Mouse (Mus musculus): ENCODE measurements at regions not wholly inside any gene's neighbourhood (a gene's known extent, or its start where the extent isn't known, plus 50 kb on each side); places are given as distances from the start of the nearest gene placed in this dataset.
"Not testable (repeated sequence)": the region's sequence is repeated elsewhere in the genome, so short reads cannot be mapped to it uniquely, and the experiment has no call there.

DNA sequence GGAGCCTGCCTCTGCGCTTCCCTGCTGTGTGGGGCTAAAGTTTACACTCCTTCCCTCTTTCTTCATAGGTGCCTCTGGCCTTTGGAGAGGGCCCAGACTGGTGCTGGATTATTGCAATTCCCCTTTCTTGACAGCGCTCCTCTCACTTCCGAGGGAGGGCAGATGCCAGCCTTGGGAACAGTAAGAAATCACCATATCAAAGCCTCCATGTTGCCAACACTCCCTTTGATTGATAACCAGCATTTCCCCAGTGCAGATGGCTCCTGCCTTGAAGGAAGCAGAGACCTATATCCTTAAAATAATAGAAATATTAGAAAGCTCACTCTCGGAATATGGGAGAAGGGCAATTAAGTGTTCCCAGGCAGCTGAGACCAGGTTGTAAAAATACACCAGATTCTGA, 63.1 kb upstream of the Cep295 start:
- no peak for DNase-seq (ENCODE audit: low spot score)

GRCm38 (mm10) chr9:15421864-15422263, 64.3 kb upstream of the Cep295 start:
- DNase-seq (ENCODE audit: low spot score): no peak

DNA sequence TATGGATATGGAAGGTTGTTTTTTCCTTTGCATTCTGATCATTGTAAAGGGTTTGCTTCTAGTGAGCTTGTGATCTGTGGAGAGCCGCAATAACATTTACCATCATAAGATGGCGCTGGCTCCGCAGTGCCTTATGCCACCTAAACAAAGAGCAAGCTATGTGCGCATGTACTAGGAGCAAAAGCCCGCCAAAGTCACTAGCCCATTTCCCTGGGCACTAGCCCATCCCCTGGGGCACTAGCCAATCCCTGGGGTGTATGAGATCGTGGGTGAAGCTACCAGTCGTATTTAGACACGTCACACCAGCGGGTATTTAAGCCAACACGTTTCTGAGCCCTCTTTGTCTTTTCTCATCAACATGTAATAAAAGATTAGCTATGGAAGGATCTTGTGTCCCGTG, 59.0 kb upstream of the Smco4 start:
- not testable (repeated sequence) for DNase-seq (ENCODE audit: low spot score)

DNA sequence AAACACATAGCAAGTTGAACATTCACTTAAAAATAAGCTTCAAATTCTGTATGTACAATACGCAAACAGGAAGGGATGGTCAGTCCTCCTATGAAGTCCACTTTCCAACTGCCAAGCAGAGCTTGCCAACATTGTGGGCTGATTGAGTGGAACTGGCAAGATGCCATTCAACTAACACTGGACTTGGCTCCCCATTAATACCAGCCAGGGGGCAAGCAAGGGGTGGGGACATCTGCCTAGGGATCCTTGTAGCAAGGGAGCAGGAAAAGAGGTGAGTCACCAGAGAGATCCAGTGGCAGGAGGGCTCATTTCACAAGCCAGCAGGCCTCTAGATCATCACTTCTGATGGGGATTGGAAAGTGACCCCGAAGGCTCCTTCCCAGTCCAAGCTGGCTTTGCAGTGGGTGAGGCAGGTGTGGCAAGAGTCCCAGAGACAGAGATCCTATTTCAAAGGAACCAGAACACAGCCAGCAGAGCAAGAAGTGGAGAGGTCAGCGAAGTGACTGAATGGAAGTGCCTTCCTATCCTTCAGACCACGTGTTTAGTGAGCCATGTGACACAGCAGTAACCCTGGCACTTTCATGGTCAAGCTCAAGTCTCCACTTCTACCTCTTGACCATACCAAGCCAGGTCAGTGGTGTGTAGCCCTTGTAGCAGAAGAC, 53.8 kb upstream of the Smco4 start:
- peak; percentile 11 for DNase-seq (ENCODE audit: low spot score)

- no peak for DNase-seq (ENCODE audit: low spot score)
Measured at GRCm38 (mm10) chr9:15442131-15442530, 51.1 kb upstream of the Smco4 start.

All from ovary, postnatal 14 days (tissue).